Mouse (Mus musculus): ENCODE measurements around the gene Wasf3.
"Not testable (repeated sequence)": the region's sequence is repeated elsewhere in the genome, so short reads cannot be mapped to it uniquely, and the experiment has no call there.

Gene Wasf3

DNA sequence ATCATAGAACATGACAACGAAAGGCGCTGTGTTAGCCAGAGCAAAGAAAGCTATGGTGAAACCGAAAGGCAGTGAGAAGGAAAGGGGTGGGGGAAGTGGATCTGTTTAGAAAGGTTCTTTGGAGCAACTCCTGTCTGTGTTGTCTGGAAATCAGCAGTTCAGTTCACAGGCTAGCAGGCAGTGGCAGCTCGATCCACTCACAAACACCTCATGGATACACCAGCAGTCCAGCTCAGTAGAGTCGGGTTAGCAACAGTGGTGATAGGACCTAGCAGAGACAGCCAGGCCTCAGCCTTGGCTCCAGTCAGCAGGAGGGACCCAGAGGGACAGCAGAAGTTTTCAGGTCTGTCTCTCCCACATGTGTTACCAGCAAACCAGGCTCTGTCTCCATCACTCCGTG, 16.2 kb downstream of the Wasf3 start:
- not testable (repeated sequence) for DNase-seq (ENCODE audit: low spot score)

GRCm38 (mm10) chr5:146402311-146402710, 17.5 kb downstream of the Wasf3 start:
- no peak for DNase-seq (ENCODE audit: low spot score)

DNA sequence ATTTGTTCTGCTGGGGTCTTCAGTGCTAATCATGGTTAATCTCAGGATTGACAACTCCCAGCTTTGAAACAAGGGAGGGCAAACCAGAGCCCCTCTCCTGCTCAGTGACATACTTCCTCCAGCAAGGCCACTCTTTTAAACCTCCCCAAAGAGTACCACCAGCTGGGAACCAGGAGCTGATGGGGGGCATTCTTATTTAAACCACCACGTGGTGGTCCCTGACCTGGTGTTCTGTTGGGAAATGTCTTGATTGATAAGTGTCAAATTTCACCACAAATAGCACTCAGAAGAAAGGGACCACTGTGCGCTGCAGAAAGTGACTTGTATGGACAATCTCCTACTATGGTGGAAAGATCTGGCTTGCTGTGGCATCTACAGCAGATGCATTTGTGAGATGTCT, 19.1 kb downstream of the Wasf3 start:
- no peak for DNase-seq (ENCODE audit: low spot score)

DNA sequence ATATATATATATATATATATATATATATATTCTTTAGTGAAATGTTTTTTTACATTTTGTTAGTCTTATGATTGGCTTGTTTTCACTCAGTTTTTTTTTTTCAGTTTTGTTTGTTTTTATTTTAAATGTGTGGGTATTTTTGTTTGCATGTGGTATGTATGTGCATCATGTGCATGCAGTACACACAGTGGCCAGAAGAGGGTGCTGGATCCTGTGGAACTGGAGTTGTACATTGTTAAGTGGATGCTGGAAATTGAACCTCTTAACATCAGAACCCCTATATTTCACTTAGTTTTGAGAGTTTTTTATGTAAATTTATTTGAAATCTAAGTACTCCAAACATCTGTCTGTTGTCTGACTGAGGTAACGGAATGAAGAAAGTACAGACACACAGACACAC, 21.3 kb downstream of the Wasf3 start:
- DNase-seq (ENCODE audit: low spot score): no peak

- no peak for DNase-seq (ENCODE audit: low spot score)
These were observed 23.0 kb downstream of the Wasf3 start for GRCm38 (mm10) chr5:146407791-146408190.

GRCm38 (mm10) chr5:146408604-146409003, 23.8 kb downstream of the Wasf3 start:
- DNase-seq (ENCODE audit: low spot score): no peak

DNA sequence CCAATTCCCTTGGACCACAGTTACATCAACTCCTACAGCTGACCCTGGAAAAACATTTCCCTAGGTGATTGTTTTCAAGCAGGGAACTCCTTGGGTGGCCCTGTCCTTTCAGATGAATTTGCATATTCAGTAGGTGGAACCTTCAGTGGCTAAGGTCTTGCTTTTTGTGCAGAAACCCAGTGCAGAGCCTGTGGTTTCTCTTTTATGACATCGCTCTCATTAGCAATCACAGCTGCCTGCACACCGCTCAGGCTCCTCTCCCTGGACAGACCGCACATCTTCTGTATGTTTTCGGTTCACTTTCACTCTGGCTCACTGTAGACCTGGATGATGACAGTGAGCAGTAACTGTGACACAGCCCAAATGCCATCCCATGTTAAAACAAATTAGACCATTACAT, 26.0 kb downstream of the Wasf3 start:
- DNase-seq (ENCODE audit: low spot score): no peak

- DNase-seq (ENCODE audit: low spot score): no peak
These were observed 28.1 kb downstream of the Wasf3 start for GRCm38 (mm10) chr5:146412743-146413430.

- no peak for DNase-seq (ENCODE audit: low spot score)
These were observed 29.8 kb downstream of the Wasf3 start for GRCm38 (mm10) chr5:146414611-146415010.

DNA sequence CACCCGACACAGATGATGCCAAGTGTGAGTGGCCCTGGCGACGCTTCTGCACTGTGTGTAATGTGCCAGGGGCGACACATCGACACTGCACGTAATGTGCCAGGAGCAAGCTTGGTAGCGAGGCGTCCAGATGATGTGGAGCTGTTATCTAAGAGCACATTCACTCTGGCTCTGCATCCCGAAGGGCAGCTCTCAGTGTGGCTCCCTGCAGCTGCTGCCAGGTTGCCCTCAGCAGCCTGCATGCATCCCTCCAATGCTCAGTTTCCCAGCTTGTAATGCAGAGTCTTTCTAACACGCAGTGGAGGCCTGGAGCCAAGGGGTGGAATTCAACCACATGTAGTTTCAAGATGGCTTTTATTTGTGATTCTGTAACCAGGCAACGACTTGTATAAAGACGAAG, 30.4 kb downstream of the Wasf3 start:
- no peak for DNase-seq (ENCODE audit: low spot score)

DNA sequence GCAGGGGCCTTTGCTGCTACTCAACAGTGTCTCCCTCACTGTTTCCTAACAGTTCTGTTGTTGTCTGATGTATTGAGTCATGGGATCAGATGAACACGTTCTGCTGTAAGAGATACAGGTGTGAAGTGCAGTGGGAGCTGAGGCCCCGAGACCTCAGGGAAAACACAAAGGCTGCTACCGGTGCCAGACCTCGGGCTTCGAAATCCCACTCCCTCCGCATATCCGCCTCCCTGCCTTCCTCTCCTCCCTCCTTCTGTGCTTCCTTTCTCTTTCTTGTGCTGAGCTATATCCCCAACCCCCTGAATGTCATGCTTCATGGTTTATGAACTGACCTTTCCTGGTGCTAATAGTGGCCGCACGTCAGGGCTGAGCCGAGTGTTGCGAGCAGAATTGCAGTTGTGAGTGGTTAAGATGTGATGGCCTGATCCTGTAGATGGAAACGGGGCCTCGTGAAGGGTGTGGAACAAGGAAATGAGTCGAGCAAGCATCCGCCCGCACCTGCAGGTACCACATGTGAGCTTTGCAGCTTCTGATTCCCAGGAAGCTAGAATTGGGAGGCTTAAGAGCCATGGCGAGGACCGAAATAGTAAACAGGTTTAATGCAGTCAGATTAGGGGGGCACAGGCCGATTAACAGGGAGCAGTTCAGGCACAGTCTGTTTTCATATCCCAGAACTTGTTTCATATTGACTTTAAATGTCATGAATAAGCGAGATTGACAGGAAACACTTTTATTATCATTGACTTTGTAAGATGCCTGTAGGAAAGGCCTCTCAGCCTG, 31.7 kb downstream of the Wasf3 start:
- no peak for DNase-seq (ENCODE audit: low spot score)

GRCm38 (mm10) chr5:146418092-146418491, 33.3 kb downstream of the Wasf3 start:
- no peak for DNase-seq (ENCODE audit: low spot score)

DNA sequence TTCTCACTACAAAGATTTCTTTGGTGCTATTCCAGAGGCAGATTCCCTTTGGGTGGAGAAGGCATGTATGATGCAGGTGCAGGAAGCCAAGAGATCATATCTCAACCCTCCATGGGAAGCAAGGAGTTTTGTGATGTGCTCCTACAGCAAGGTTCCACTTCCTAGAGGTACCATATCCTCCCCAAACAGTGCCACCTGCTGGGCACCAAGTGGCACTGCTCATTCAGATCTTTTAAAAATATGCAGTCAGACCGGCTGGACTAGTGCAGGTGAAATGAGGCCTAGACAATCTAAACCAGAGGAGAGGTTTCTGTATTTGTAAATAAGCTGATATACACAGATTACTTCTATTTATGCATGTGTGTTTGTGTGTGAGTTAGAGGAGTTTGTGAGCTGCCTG, 35.3 kb downstream of the Wasf3 start:
- DNase-seq (ENCODE audit: low spot score): peak; percentile 25

DNA sequence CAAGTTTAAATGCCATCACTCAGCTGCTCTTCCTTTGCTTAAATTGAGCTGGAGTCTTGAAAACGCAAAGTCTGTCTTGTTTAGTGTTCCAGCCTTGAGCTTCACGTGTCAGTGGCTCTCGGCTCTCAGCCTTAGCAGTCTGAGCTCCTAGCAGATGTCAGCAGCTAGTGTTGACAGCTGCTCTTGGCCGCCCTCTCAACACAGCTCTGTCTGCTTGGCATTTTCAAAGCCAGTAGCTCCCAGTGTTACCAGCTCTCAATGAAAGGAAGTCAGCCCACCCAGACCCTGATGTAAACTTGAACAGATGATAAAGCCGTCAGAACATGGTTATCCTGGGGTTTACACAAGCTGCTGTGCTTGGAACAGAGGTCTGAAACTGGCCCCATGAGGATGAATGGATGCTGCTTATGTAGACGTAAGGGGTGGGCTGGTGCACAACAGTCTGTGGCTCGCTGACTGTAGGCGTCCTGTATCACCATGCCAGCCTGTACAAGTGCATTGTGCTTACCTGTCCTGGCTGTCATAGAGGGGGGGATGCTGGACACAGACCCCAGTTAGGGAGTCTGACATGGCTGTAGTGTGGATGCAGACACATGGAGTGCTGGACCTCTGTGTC, 40.0 kb downstream of the Wasf3 start:
- no peak for DNase-seq (ENCODE audit: low spot score)

- no peak for DNase-seq (ENCODE audit: low spot score)
These were observed 40.9 kb downstream of the Wasf3 start for GRCm38 (mm10) chr5:146425656-146426055.

- no peak for DNase-seq (ENCODE audit: low spot score)
These were observed 43.3 kb downstream of the Wasf3 start for GRCm38 (mm10) chr5:146428109-146428508.

DNA sequence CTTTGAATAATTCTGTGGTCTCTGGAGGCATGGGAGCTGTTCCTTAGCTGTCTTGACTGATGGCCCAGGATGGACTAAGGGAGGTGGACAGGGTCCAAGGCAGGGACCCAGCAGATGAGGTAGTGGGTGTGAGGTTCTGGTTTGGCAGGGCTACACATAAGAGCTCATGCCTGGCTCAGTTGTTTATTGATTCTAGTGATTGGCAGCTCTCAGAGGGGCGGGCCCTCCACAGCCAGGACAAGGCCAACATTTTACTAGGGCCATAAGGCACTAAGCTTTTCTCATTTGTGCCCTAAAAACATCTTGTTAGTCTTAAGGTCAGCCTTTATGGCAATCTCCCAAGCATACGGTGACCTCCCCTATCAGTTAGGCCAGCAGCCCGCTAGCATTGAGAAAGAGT, 47.0 kb downstream of the Wasf3 start:
- DNase-seq (ENCODE audit: low spot score): no peak

DNA sequence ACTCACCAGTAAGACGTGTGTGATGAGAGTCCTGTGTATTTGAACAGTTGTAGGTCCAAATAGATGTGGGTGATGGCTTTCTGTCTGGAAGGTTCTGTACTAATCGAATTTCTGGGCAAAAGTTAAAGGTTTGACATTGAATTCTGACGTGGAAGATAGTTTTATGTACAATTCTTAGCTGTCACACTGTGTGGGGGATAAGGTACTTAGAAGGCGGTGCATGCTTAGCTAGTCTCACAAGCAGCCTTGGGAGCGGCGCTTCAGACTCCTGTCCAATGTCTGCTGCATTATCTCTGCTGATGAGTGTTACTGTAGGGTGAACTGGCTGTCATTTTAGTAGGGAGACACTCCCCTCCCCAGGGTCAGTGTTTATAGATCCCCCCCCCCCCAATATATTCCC, 47.7 kb downstream of the Wasf3 start:
- DNase-seq (ENCODE audit: low spot score): no peak

GRCm38 (mm10) chr5:146435316-146435715, 50.5 kb downstream of the Wasf3 start:
- no peak for DNase-seq (ENCODE audit: low spot score)

DNA sequence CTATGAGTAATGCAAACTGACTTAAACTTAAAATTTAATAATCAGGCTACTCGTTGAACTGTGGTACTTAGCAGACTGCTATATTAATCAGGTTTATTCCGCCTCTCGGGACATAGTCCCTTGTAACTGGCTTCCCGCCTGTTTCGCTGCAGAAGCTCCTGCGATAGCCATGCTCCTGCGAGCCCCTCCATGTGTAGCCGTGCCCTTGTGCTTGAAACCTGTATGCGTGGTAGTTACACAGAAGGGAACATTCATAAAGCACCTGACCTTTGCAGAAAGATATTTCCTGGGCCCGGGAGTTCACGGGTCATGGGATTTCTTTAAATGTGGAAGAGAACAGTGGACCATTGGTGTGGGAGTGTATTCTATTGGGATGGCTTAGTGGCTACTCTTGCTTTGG, 52.0 kb downstream of the Wasf3 start:
- no peak for DNase-seq (ENCODE audit: low spot score)

DNA sequence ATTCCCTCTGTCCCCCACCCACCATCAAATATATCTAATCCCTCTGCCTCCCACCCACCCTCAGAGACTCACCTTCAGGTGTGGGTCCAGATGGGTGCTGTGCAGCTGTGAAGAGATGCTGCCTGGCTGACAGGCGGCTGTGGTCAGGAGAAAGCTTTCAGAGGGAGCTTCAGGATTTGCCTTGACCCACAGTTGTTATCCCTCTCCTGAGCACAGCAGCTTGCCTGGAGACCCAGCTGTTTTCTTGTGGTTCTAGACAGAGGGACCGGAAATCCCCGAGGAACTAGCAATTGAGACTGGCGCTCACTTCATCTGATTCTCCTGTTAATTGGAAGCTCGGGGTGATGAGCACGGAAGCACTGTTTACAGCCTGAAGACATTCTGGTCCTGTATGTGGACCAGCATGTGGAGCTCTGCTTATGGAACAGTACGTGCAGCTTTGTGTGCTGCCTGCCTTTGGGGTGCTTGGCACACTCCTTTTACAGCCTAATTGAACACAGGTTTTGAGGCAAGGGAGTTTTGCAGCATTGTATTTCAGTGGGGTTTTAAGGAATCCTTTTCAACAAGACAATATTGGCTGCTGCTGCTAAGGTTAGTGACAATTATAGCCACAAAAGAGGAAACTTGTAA, 54.5 kb downstream of the Wasf3 start:
- no peak for DNase-seq (ENCODE audit: low spot score)

DNA sequence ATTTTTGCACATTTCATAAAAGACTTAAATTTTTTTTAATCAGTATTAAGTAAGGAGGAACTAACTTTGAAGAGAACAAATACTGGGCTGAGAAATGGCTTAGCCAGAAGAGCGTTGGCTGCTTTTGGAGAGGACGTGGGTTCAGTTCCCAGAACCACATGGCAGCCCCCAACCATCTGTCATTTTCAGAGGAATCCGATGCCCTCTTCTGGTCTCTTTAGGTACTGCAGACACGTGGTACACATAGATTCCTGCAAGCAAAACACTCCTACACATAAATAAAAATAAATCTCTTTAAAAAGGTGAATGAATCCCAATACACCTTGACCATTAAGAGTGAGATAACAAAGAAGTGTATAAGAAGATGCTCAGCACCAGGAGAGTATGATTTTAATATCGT, 55.5 kb downstream of the Wasf3 start:
- no peak for DNase-seq (ENCODE audit: low spot score)

DNA sequence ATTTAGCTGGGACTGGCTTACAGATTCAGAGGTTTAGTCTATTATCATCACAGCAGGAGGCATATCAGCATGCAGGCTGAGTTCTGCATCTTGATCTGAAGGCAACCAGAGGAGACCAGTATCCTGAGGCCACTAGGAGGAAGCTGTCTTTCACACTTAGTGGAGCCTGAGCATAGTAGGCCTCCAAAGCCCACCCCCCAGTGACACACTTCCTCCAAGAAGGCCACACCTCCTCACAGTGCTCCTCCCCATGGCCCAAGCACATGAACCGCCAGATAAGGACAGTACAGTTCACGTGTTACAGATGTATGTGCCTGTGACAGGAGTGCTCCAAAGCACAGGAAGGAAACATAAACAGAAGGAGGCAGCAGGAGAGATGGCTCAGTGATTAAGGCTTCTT, 58.0 kb downstream of the Wasf3 start:
- DNase-seq (ENCODE audit: low spot score): no peak
